Mouse (Mus musculus) ES-Bruce4 (cell line): ENCODE measurements around the gene Ovol3. TPM values are rescaled to one million over a fixed set of nuclear protein-coding genes. Genes with fewer than 3 reads are reported as not detected.

Experiments used
- H3K27ac ChIP-seq: 2 replicates; pipeline ENCODE4 v1.5.1; 2012; ENCODE audit warnings: low read length, inconsistent platforms; ENCODE audit not compliant: insufficient read depth
- H3K27me3 ChIP-seq: 2 replicates; pipeline ENCODE4 v1.6.1; 2012; ENCODE audit warnings: mild to moderate bottlenecking, low read length, inconsistent platforms; ENCODE audit not compliant: control insufficient read depth, poor library complexity, insufficient read depth, severe bottlenecking
- H3K36me3 ChIP-seq: 2 replicates; pipeline ENCODE4 v1.6.1; 2012; ENCODE audit warnings: inconsistent platforms, mild to moderate bottlenecking, low read length, moderate library complexity; ENCODE audit not compliant: control insufficient read depth, poor library complexity, insufficient read depth, severe bottlenecking
- H3K4me1 ChIP-seq: one replicate; pipeline ENCODE4 v1.8.1; 2011; ENCODE audit warnings: low read length; ENCODE audit not compliant: control insufficient read depth, insufficient read depth
- H3K4me3 ChIP-seq: 2 replicates; pipeline ENCODE4 v1.5.1; 2011; ENCODE audit warnings: low read depth, mild to moderate bottlenecking, low read length
- H3K9ac ChIP-seq: 2 replicates; pipeline ENCODE4 v1.6.1; 2012; ENCODE audit warnings: low read depth, mild to moderate bottlenecking, inconsistent platforms; ENCODE audit not compliant: poor library complexity, severe bottlenecking
- H3K9me3 ChIP-seq: replicated peaks from 2 replicates; pipeline ENCODE4 v1.6.1; 2012; ENCODE audit warnings: mild to moderate bottlenecking, low read length, inconsistent platforms; ENCODE audit not compliant: control insufficient read depth, poor library complexity, insufficient read depth, severe bottlenecking
- CTCF ChIP-seq: IDR thresholded peaks from one replicate; pipeline ENCODE4 v1.8.1; 2011; ENCODE audit warnings: low read depth, low read length
- EP300 ChIP-seq: IDR thresholded peaks from 2 replicates; pipeline ENCODE4 v1.6.1; 2011; ENCODE audit warnings: low read depth, low read length; ENCODE audit not compliant: insufficient read depth
- POLR2A ChIP-seq: IDR thresholded peaks from one replicate; pipeline ENCODE4 v1.8.1; 2011; ENCODE audit warnings: low read length; ENCODE audit not compliant: insufficient read depth
- polyA plus RNA-seq: library from polyadenylated mRNA; stranded (reverse); fragments of >200 nt; gene quantifications from 2 replicates; pipeline ENCODE4 v1.2.4, GENCODE M21; 2011; ENCODE audit warnings: low read depth; ENCODE audit not compliant: missing spikeins, insufficient read depth, insufficient read length

Ovol3 gene
- polyA plus RNA-seq, 1 experiment = not detected

GRCm38 (mm10) chr7:30194884-30195283 lies 40.6 kb downstream of the Ovol3 start:
- Histone ChIP-seq H3K27ac (peak overlapping the region; percentile 95), H3K4me1 (peaks cover 3% of the 10 kb centered on the region), H3K36me3 (peaks cover 18% of the 10 kb centered on the region), H3K9ac (peak overlapping the region; percentile 83), H3K9me3 (no peaks in the 10 kb centered on the region), H3K4me3 (peak overlapping the region; percentile 93), H3K27me3 (no peaks in the 10 kb centered on the region)
- TF ChIP-seq EP300 (peak; percentile 61; the same call in 1 of the 2 replicates), POLR2A (peak; percentile 41), CTCF (no peak)

GRCm38 (mm10) chr7:30194101-30194831 lies 41.3 kb downstream of the Ovol3 start:
- Histone ChIP-seq H3K4me3 (peak overlapping the region; percentile 93), H3K27me3 (no peaks in the 10 kb centered on the region), H3K27ac (peak overlapping the region; percentile 80), H3K36me3 (peaks cover 22% of the 10 kb centered on the region), H3K9me3 (no peaks in the 10 kb centered on the region), H3K4me1 (peaks cover 3% of the 10 kb centered on the region), H3K9ac (peak overlapping the region; percentile 83)
- no peak for TF ChIP-seq POLR2A

GRCm38 (mm10) chr7:30193581-30194100 lies 41.9 kb downstream of the Ovol3 start:
- Histone ChIP-seq H3K36me3 (peaks cover 28% of the 10 kb centered on the region), H3K9me3 (no peaks in the 10 kb centered on the region), H3K27me3 (no peaks in the 10 kb centered on the region), H3K4me1 (peaks cover 3% of the 10 kb centered on the region), H3K9ac (peak overlapping the region; percentile 83), H3K27ac (peak overlapping the region; percentile 91), H3K4me3 (peak overlapping the region; percentile 93)
- TF ChIP-seq EP300 (0 out of 2 replicates have a peak, but pooled peaks have one; percentile 36), CTCF (no peak), POLR2A (peak; percentile 43)

GRCm38 (mm10) chr7:30193013-30193412 lies 42.5 kb downstream of the Ovol3 start:
- Histone ChIP-seq H3K9ac (peak overlapping the region; percentile 83), H3K4me3 (peak overlapping the region; percentile 73), H3K27me3 (no peaks in the 10 kb centered on the region), H3K9me3 (no peaks in the 10 kb centered on the region), H3K27ac (peak overlapping the region; percentile 91), H3K4me1 (peaks cover 5% of the 10 kb centered on the region), H3K36me3 (peaks cover 31% of the 10 kb centered on the region)
- peak; percentile 54 for TF ChIP-seq POLR2A
- TF ChIP-seq EP300 = no peak

- TF ChIP-seq CTCF = no peak
- no peak for TF ChIP-seq EP300
- TF ChIP-seq POLR2A = no peak
- H3K4me1 ChIP-seq = peaks cover 3% of the 10 kb centered on the region
- no peaks in the 10 kb centered on the region for H3K27me3 ChIP-seq
- H3K9me3 ChIP-seq = no peaks in the 10 kb centered on the region
- H3K27ac ChIP-seq = no peak overlapping the region
- H3K4me3 ChIP-seq = peak overlapping the region; percentile 73
- peak overlapping the region; percentile 60 for H3K9ac ChIP-seq
- peaks cover 39% of the 10 kb centered on the region for H3K36me3 ChIP-seq
These were observed 43.4 kb downstream of the Ovol3 start for GRCm38 (mm10) chr7:30192088-30192487.

- no peaks in the 10 kb centered on the region for H3K9me3 ChIP-seq
- no peak for TF ChIP-seq CTCF
- TF ChIP-seq POLR2A = no peak
- TF ChIP-seq EP300 = no peak
These were observed 46.4 kb downstream of the Ovol3 start for GRCm38 (mm10) chr7:30189116-30189491.

More at GRCm38 (mm10) chr7:30189116-30189491, 46.4 kb downstream of the Ovol3 start:
- Histone ChIP-seq H3K27me3 (no peaks in the 10 kb centered on the region), H3K9ac (no peak overlapping the region), H3K4me1 (peaks cover 3% of the 10 kb centered on the region), H3K4me3 (no peak overlapping the region), H3K36me3 (peaks cover 48% of the 10 kb centered on the region), H3K27ac (peak overlapping the region; percentile 63)
